Mouse (Mus musculus): ENCODE data around the gene Nelfb.
"Not testable (repeated sequence)": the region's sequence is repeated elsewhere in the genome, so short reads cannot be mapped to it uniquely, and the experiment has no call there.

Gene Nelfb

GRCm38 (mm10) chr2:25211121-25211670 lies at the start of gene Nelfb:
TSS of gene Nelfb (minus strand) at chr2:25211489.
- peak; percentile 51 for DNase-seq (ENCODE audit: low spot score)

GRCm38 (mm10) chr2:25258887-25259286 lies 47.6 kb upstream of the Nelfb start:
- DNase-seq (ENCODE audit: low spot score), result no peak

GRCm38 (mm10) chr2:25257250-25257649 lies 46.0 kb upstream of the Nelfb start:
- DNase-seq (ENCODE audit: low spot score), result not testable (repeated sequence)

- DNase-seq (ENCODE audit: low spot score), result not testable (repeated sequence)
Measured at GRCm38 (mm10) chr2:25256443-25257109, 45.3 kb upstream of the Nelfb start.

GRCm38 (mm10) chr2:25255284-25255779 lies 44.0 kb upstream of the Nelfb start, which contains the start of gene Tmem203:
TSS of gene Tmem203 (plus strand) at chr2:25255439.
- DNase-seq (ENCODE audit: low spot score), result no peak

- DNase-seq (ENCODE audit: low spot score), result no peak
Measured at GRCm38 (mm10) chr2:25252331-25252730, 41.0 kb upstream of the Nelfb start.

- no peak for DNase-seq (ENCODE audit: low spot score)
Measured at GRCm38 (mm10) chr2:25246183-25247072, 35.1 kb upstream of the Nelfb start, which contains the start of gene AL732309.1. TSS of gene AL732309.1 (minus strand) at chr2:25246863.

GRCm38 (mm10) chr2:25244144-25244543 lies 32.9 kb upstream of the Nelfb start:
- no peak for DNase-seq (ENCODE audit: low spot score)

GRCm38 (mm10) chr2:25243342-25243741 lies 32.1 kb upstream of the Nelfb start:
- no peak for DNase-seq (ENCODE audit: low spot score)

- DNase-seq (ENCODE audit: low spot score), result no peak
Measured at GRCm38 (mm10) chr2:25242101-25242506, 30.8 kb upstream of the Nelfb start, which contains the start of the genes Rnf208 and Cysrt1. TSS of gene Rnf208 (plus strand) at chr2:25242255. TSS of gene Cysrt1 (minus strand) at chr2:25242452.

GRCm38 (mm10) chr2:25241438-25241775 lies 30.1 kb upstream of the Nelfb start:
- DNase-seq (ENCODE audit: low spot score), result no peak

GRCm38 (mm10) chr2:25240723-25241437 lies 29.6 kb upstream of the Nelfb start:
- DNase-seq (ENCODE audit: low spot score), result no peak

- no peak for DNase-seq (ENCODE audit: low spot score)
Measured at GRCm38 (mm10) chr2:25240310-25240709, 29.0 kb upstream of the Nelfb start.

- DNase-seq (ENCODE audit: low spot score), result no peak
Measured at GRCm38 (mm10) chr2:25239766-25240165, 28.5 kb upstream of the Nelfb start.

GRCm38 (mm10) chr2:25238106-25238505 lies 26.8 kb upstream of the Nelfb start:
- DNase-seq (ENCODE audit: low spot score), result no peak

GRCm38 (mm10) chr2:25237522-25237921 lies 26.2 kb upstream of the Nelfb start:
- DNase-seq (ENCODE audit: low spot score), result no peak

GRCm38 (mm10) chr2:25236614-25237013 lies 25.3 kb upstream of the Nelfb start, which contains the start of gene Rnf224:
TSS of gene Rnf224 (minus strand) at chr2:25236787.
- no peak for DNase-seq (ENCODE audit: low spot score)

- no peak for DNase-seq (ENCODE audit: low spot score)
Measured at GRCm38 (mm10) chr2:25234551-25235220, 23.4 kb upstream of the Nelfb start.

- DNase-seq (ENCODE audit: low spot score), result no peak
Measured at GRCm38 (mm10) chr2:25234050-25234449, 22.8 kb upstream of the Nelfb start, which contains the start of gene Slc34a3. TSS of gene Slc34a3 (minus strand) at chr2:25234364.

GRCm38 (mm10) chr2:25233421-25233820 lies 22.1 kb upstream of the Nelfb start:
- no peak for DNase-seq (ENCODE audit: low spot score)

GRCm38 (mm10) chr2:25231038-25231437 lies 19.7 kb upstream of the Nelfb start:
- no peak for DNase-seq (ENCODE audit: low spot score)

Data from layer of hippocampus, adult 9-10 months (tissue).